ENCODE assay signal across 25 mouse cellular contexts in the genomic region with DNA sequence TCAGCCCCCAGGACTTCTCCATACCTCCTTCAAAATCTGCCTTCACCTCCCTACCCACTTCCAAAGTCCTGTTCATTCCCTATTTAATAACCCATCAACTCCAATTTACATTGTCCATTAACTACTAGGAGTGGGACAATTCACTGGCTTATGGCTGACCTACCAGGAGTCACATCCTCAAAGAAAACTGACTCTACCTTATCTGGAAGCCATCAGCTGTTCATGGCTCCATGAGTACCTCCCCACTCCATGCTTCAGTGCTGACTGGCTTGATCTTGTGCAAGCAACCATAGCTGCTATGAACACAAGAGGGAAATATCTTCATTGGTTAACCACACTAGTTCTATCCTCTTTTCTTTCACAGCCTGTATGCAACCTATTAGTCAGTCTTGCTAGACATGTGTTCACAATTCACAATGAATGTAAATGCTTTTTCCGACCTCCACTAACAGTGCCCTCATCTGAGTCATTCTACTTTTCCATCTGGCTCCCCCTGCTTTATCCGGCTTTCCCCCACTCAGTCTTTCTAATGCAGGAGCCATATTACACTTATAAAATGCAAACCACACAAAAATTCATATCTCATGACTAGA. TPM values are rescaled to one million over a fixed set of nuclear protein-coding genes. Genes with fewer than 3 reads are reported as not detected.
DNase-seq lines count a peak whose midpoint lies in the region; ATAC-seq lines count a peak whose summit lies in the region.
"Had no signal": no experiment of that assay in that cellular context is flagged by ENCODE, and none has a peak within 500 bp of the region (broad histone marks: within the 10 kb centered on the region; RNA-seq: fewer than 3 reads in every experiment).

No protein-coding gene starts in this region.

- no peak overlapping the region for H3K27ac ChIP-seq in kidney, embryonic 14.5 days (ENCODE audit: low read depth, low read length)
- H3K27ac ChIP-seq: embryonic facial prominence, embryonic 13.5 days; heart, embryonic 10.5 days; hindbrain, embryonic 12.5 days had no signal

- H3K36me3 ChIP-seq in kidney, embryonic 14.5 days (ENCODE audit: control insufficient read depth, insufficient read depth, low read length) = no peaks in the 10 kb centered on the region
- H3K36me3 ChIP-seq: embryonic facial prominence, embryonic 13.5 days; G1E; heart, embryonic 10.5 days; hindbrain, embryonic 12.5 days had no signal

- peak; percentile 72; the same call in 1 of the 2 replicates for ATAC-seq in kidney, embryonic 14.5 days (ENCODE audit: low FRiP score, low TSS enrichment)
- ATAC-seq: CD4-positive, CD25-positive, alpha-beta regulatory T cell, adult 4 months; forebrain, embryonic 14.5 days; hindbrain, embryonic 16.5 days; inflammation-experienced regulatory T-cells, adult 6 months had no signal

- H3K4me1 ChIP-seq in kidney, embryonic 14.5 days (ENCODE audit: control insufficient read depth, insufficient read depth, low read length) = no peaks in the 10 kb centered on the region
- H3K4me1 ChIP-seq: embryonic facial prominence, embryonic 13.5 days; heart, embryonic 10.5 days; hindbrain, embryonic 12.5 days had no signal

- H3K4me3 ChIP-seq in kidney, embryonic 14.5 days (ENCODE audit: low read length) = no peak overlapping the region
- H3K4me3 ChIP-seq: embryonic facial prominence, embryonic 13.5 days; heart, embryonic 10.5 days; hindbrain, embryonic 12.5 days had no signal

- DNase-seq in kidney, postnatal 14 days = no peak
- peak; percentile 3 for DNase-seq in 3T3-L1 (ENCODE audit: low read depth, low spot score)
- peak; percentile 42 for DNase-seq in Muller cell, postnatal 12 days (ENCODE audit: inconsistent ontology term)
- DNase-seq in fibroblast of lung, adult 2 months (ENCODE audit: low read depth) = peak; percentile 14
- DNase-seq in spleen, adult 18-20 months = no peak
- no peak for DNase-seq in yolk sac, embryonic 10.5 days (ENCODE audit: low spot score)
- DNase-seq: adrenal gland, adult 2 months; adrenal gland, postnatal 25 days; B cell, adult 2 months; cerebellum, adult 11 months; cerebellum, adult 8-10 months; cerebellum, postnatal 25 days; gastrocnemius, postnatal 10 days; heart, adult 18-20 months; heart, postnatal 10 days; heart, postnatal 4 days had no signal

- H3K4me2 ChIP-seq in kidney, embryonic 14.5 days (replicated peaks; ENCODE audit: low read depth, low read length) = no peak overlapping the region
- H3K4me2 ChIP-seq: embryonic facial prominence, embryonic 13.5 days; hindbrain, embryonic 12.5 days had no signal

- WGBS in kidney, embryonic 14.5 days = 72% methylated on average over 2 of the region's 2 CpGs

- H3K9me3 ChIP-seq in kidney, embryonic 14.5 days (ENCODE audit: control insufficient read depth, low read length) = no peaks in the 10 kb centered on the region
- H3K9me3 ChIP-seq: embryonic facial prominence, embryonic 13.5 days; G1E; heart, embryonic 10.5 days; hindbrain, embryonic 12.5 days had no signal

- no peaks in the 10 kb centered on the region for H3K27me3 ChIP-seq in kidney, embryonic 14.5 days (ENCODE audit: control insufficient read depth, insufficient read depth, low read length)
- H3K27me3 ChIP-seq: embryonic facial prominence, embryonic 13.5 days; hindbrain, embryonic 12.5 days had no signal

- H3K9ac ChIP-seq in kidney, embryonic 14.5 days (ENCODE audit: low read depth, low read length) = no peak overlapping the region
- H3K9ac ChIP-seq: embryonic facial prominence, embryonic 13.5 days; hindbrain, embryonic 12.5 days had no signal

RNA-seq across cellular contexts. Expression of gene Msl3l2, which starts 45.4 kb away (rescaled TPM):
- polyA plus RNA-seq in kidney, embryonic 14.5 days (2014; fragmentation: Nextera tagmentation; extraction: Ambion mirVana) = 8.0 and 9.0 TPM in 2 replicates
- polyA plus RNA-seq: G1E had no signal

Comparison
In these comparisons a context has a peak if more than half of its experiments do, and no peak if none do; other contexts are left out.
1. DNase-seq: peak in 3T3-L1 (single experiment), Muller cell, postnatal 12 days (single experiment) and fibroblast of lung, adult 2 months (single experiment); none in kidney, postnatal 14 days (single experiment), spleen, adult 18-20 months (0 of 2) and yolk sac, embryonic 10.5 days (single experiment).